Mouse (Mus musculus) heart, postnatal 25 days (tissue): ENCODE data around the gene Mpi. TPM values are rescaled to one million over a fixed set of nuclear protein-coding genes. Genes with fewer than 3 reads are reported as not detected.

Source experiments
- DNase-seq: peaks from one replicate; pipeline ENCODE4 v3.0.0; 2022; ENCODE audit warnings: low spot score
- intact Hi-C: fragments of 180-260 bp; cut with DNase I; formaldehyde crosslinking; loops from one replicate; pipeline ENCODE4 v1.15.1; 2025
- total RNA-seq, 2 experiments: library from RNA; stranded (reverse); gene quantifications; 2 replicates each; pipeline ENCODE4 v1.2.3; 2021

Mpi gene
- total RNA-seq, 2 experiments from 2014 or later = 160 to 162 TPM

DNA sequence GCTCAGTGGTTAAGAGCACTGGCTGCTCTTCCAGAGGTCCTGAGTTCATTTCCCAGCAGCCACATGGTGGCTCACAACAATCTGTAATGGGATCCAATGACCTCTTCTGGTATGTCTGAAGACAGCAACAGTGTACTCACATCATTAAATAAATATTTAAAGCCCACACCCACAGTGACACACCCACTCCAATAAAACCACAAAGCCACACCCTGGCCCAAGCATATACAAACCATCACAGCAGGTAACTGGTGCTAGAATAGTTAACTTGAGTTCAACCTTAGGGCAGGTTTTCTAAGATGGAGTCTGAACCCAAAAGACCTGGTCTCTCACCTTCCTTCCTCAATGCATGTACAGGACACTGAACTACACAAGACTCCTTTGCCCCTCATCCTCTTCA, 57.6 kb downstream of the Mpi start:
- intact Hi-C loops = no loop called here
- DNase-seq = no peak

Other genes starting within 250 kb of the Mpi start
- gene Ppcdc, start 112.6 kb downstream of the Mpi start, total RNA-seq = 1 to 10 TPM; 7.8 to 8.7 TPM
- gene Scamp5, start 84.7 kb downstream of the Mpi start, total RNA-seq = 1 to 10 TPM; 4.9 to 5.1 TPM
- gene Rpp25, start 48.7 kb downstream of the Mpi start, total RNA-seq = 1 to 10 TPM; 1.6 to 2.3 TPM
- gene Cox5a, start 31.5 kb downstream of the Mpi start, total RNA-seq = 1,000 to 10,000 TPM; 2,545 to 2,748 TPM
- gene Fam219b, start 15.2 kb downstream of the Mpi start, total RNA-seq = 1 to 10 TPM; 6.7 to 9.3 TPM
- gene Scamp2, start 8.2 kb upstream of the Mpi start, total RNA-seq = 10 to 100 TPM; 24.6 to 24.8 TPM
- 1 to 10 TPM; 6.8 to 8.9 TPM for gene Ulk3, start 36.7 kb upstream of the Mpi start, total RNA-seq
- gene Cplx3, start 53.5 kb upstream of the Mpi start, total RNA-seq = not detected
- gene Lman1l, start 68.0 kb upstream of the Mpi start, total RNA-seq = not detected
- gene Csk, start 100.9 kb upstream of the Mpi start, total RNA-seq = 10 to 100 TPM; 23.5 to 27.4 TPM
- gene Cyp1a2, start 130.9 kb upstream of the Mpi start, total RNA-seq = not detected
- gene Cyp1a1, start 135.2 kb upstream of the Mpi start, total RNA-seq = under 1 TPM in 1 of 2 experiments, not detected in 1; 0.08 TPM
- 1 to 10 TPM; 4.9 to 7.0 TPM for gene Edc3, start 155.8 kb upstream of the Mpi start, total RNA-seq
- 10 to 100 TPM; 27.6 to 29.2 TPM for gene Clk3, start 213.1 kb upstream of the Mpi start, total RNA-seq